Mouse (Mus musculus): ENCODE data around the gene Map3k19. TPM values are rescaled to one million over a fixed set of nuclear protein-coding genes. Genes with fewer than 3 reads are reported as not detected.

Map3k19 gene
- polyA plus RNA-seq, 1 experiment from 2014 or later: not detected

GRCm38 (mm10) chr1:127773198-127773802, 81.5 kb downstream of the Map3k19 start:
- peak overlapping the region; percentile 93 for H3K27ac ChIP-seq (ENCODE audit: low read length)
- H3K9me3 ChIP-seq (replicated peaks; ENCODE audit: control insufficient read depth, low read length): no peaks in the 10 kb centered on the region
- no peaks in the 10 kb centered on the region for H3K36me3 ChIP-seq (ENCODE audit: control insufficient read depth, insufficient read depth, low read length)
- no peaks in the 10 kb centered on the region for H3K27me3 ChIP-seq (ENCODE audit: control insufficient read depth, insufficient read depth, low read length)
- peaks cover 16% of the 10 kb centered on the region for H3K4me1 ChIP-seq (ENCODE audit: control insufficient read depth, insufficient read depth, low read length)
- WGBS: under 1% methylated on average over 14 of the region's 14 CpGs
- H3K4me2 ChIP-seq (ENCODE audit: low read depth, low read length): peak overlapping the region; percentile 84
- H3K4me3 ChIP-seq (replicated peaks; ENCODE audit: low read length): peak overlapping the region; percentile 82
- ATAC-seq (ENCODE audit: insufficient read depth, low FRiP score): peak; percentile 0; the same call in 1 of the 2 replicates
- peak overlapping the region; percentile 80 for H3K9ac ChIP-seq (ENCODE audit: low read length)

DNA sequence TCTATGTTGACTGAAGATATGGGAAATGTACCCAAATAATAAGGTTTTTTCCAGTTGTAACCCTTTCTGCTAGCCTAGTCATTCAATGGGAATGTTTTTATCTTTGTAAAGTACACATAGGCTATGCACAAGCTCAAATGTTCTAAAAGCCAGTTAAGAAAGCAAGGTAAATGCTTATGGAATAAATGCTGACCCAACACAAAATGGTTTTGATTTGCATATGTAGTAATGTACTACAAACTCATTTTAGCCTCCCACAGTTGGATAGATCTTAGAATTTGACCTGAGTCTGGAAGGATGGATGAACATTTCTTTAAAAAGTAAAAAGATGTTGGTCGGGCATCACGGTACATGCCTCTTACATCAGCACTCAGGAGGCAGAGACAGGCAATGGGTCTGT, 88.1 kb downstream of the Map3k19 start:
- Histone ChIP-seq H3K4me1 (ENCODE audit: control insufficient read depth, insufficient read depth, low read length) (no peaks in the 10 kb centered on the region), H3K4me3 (replicated peaks; ENCODE audit: low read length) (no peak overlapping the region), H3K9ac (ENCODE audit: low read length) (no peak overlapping the region), H3K27me3 (ENCODE audit: control insufficient read depth, insufficient read depth, low read length) (no peaks in the 10 kb centered on the region), H3K9me3 (replicated peaks; ENCODE audit: control insufficient read depth, low read length) (no peaks in the 10 kb centered on the region), H3K36me3 (ENCODE audit: control insufficient read depth, insufficient read depth, low read length) (no peaks in the 10 kb centered on the region), H3K27ac (ENCODE audit: low read length) (no peak overlapping the region), H3K4me2 (ENCODE audit: low read depth, low read length) (no peak overlapping the region)
- ATAC-seq (ENCODE audit: insufficient read depth, low FRiP score): no peak
- 86% methylated on average over 2 of the region's 2 CpGs for WGBS

DNA sequence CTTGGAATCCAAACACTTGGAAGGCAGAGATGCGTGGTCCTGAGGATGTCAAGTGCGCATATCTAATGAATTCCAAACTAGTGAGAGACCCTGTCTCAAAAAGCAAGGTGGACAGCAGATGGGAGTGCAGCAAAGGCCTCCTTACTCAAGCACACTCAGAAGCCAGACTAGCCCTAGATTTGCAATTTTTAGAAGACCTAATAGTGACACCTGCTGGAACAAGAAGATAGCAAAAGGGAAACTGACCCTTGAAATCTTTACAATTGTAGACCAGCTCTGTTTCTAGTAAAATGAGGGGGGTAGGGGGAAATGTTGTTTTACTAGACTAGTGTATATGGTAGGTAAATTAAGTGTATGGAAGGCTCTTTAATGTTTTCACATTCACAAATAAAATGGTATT, 89.4 kb downstream of the Map3k19 start:
- no peaks in the 10 kb centered on the region for H3K27me3 ChIP-seq (ENCODE audit: control insufficient read depth, insufficient read depth, low read length)
- H3K4me2 ChIP-seq (ENCODE audit: low read depth, low read length): no peak overlapping the region
- H3K36me3 ChIP-seq (ENCODE audit: control insufficient read depth, insufficient read depth, low read length): no peaks in the 10 kb centered on the region
- H3K9ac ChIP-seq (ENCODE audit: low read length): no peak overlapping the region
- ATAC-seq (ENCODE audit: insufficient read depth, low FRiP score): no peak
- 63% methylated on average over 2 of the region's 2 CpGs for WGBS
- H3K4me3 ChIP-seq (replicated peaks; ENCODE audit: low read length): no peak overlapping the region
- H3K27ac ChIP-seq (ENCODE audit: low read length): no peak overlapping the region
- H3K9me3 ChIP-seq (replicated peaks; ENCODE audit: control insufficient read depth, low read length): no peaks in the 10 kb centered on the region
- H3K4me1 ChIP-seq (ENCODE audit: control insufficient read depth, insufficient read depth, low read length): no peaks in the 10 kb centered on the region

Other genes starting within 250 kb of the Map3k19 start
- gene Tmem163, start 175.5 kb downstream of the Map3k19 start, polyA plus RNA-seq (2015; fragmentation: Nextera tagmentation; extraction: Ambion mirVana): 0.45 and 0.71 TPM in 2 replicates
- gene Acmsd, start 125.6 kb downstream of the Map3k19 start, polyA plus RNA-seq (2015; fragmentation: Nextera tagmentation; extraction: Ambion mirVana): 0.36 and 0.39 TPM in 2 replicates
- gene Ccnt2, start 80.9 kb downstream of the Map3k19 start, polyA plus RNA-seq (2015; fragmentation: Nextera tagmentation; extraction: Ambion mirVana): 74.8 and 80.8 TPM in 2 replicates
- 25.2 and 25.6 TPM in 2 replicates for gene Rab3gap1, start 13.7 kb upstream of the Map3k19 start, polyA plus RNA-seq (2015; fragmentation: Nextera tagmentation; extraction: Ambion mirVana)
- 6.4 and 7.4 TPM in 2 replicates for gene Zranb3, start 248.0 kb upstream of the Map3k19 start, polyA plus RNA-seq (2015; fragmentation: Nextera tagmentation; extraction: Ambion mirVana)
- 46.2 and 52.8 TPM in 2 replicates for gene R3hdm1, start 248.3 kb upstream of the Map3k19 start, polyA plus RNA-seq (2015; fragmentation: Nextera tagmentation; extraction: Ambion mirVana)